Comparison of ENCODE assay signal across 17 mouse cellular contexts in the genomic region with DNA sequence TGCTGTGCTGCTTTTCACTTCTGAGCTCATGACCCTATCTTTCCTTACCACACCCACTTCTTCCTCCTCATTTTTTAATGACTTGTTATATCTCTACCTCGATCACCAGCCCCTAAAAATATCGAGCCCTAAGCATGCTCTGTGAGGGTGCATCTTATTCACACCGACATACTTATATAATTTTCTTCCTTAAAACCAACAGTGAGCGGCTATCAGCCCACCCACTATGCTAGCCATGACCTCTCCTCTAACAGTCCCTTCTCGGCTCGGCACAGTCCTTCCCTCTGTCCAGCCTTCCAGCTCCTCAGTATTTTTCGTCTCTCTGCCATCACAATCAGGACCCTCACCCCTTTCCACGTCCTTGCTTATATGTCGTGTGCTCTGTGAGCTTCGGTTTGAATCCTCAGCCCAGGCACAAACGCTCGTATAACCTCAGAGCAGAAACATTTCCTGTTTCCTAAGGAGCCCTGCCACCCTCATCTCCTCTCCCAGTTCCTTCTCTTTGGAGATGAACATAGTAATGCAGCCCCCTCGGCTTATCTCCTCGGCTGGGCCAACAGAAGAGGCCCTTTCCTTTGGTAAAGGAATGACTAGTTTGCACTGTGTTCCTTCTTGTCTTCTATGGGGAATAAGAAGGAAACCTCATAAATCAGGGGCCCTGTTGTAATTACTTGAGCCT.
DNase-seq lines count a peak whose midpoint lies in the region; ATAC-seq and TF ChIP-seq lines count a peak whose summit lies in the region.
"Had no signal": no experiment of that assay in that cellular context is flagged by ENCODE, and none has a peak within 500 bp of the region (broad histone marks: within the 10 kb centered on the region; RNA-seq: fewer than 3 reads in every experiment).

No protein-coding gene starts in this region.

- no peaks in the 10 kb centered on the region for H3K36me3 ChIP-seq in heart, embryonic 13.5 days
- no peaks in the 10 kb centered on the region for H3K36me3 ChIP-seq in liver, embryonic 13.5 days
- H3K36me3 ChIP-seq: forebrain, embryonic 15.5 days; midbrain, embryonic 12.5 days; neural tube, embryonic 12.5 days had no signal

- H3K27ac ChIP-seq in heart, embryonic 13.5 days (replicated peaks), result peak overlapping the region; percentile 44
- H3K27ac ChIP-seq in layer of hippocampus, adult 2 months, result peak overlapping the region; percentile 89
- no peak overlapping the region; the same call in 1 of the 2 replicates for H3K27ac ChIP-seq in liver, embryonic 13.5 days
- H3K27ac ChIP-seq: hindbrain, postnatal 0 days; liver, embryonic 14.5 days; midbrain, embryonic 12.5 days; neural tube, embryonic 12.5 days; stomach, postnatal 0 days had no signal

- H3K27me3 ChIP-seq in heart, embryonic 13.5 days (replicated peaks), result peaks cover 26% of the 10 kb centered on the region
- no peaks in the 10 kb centered on the region for H3K27me3 ChIP-seq in liver, embryonic 13.5 days
- H3K27me3 ChIP-seq: forebrain, embryonic 15.5 days; midbrain, embryonic 12.5 days; neural tube, embryonic 12.5 days had no signal

- no peak for ATAC-seq in heart, embryonic 13.5 days (ENCODE audit: extremely low read depth, insufficient number of reproducible peaks, low FRiP score, low TSS enrichment)
- peak; percentile 49 to 56; a peak in 3 of 4 replicates for ATAC-seq in hematopoietic stem cell, adult 5-6 weeks (replicated peaks in 1 of 2; ENCODE audit: insufficient read depth in 1 of 2, low FRiP score in 2 of 2, low TSS enrichment in 1 of 2, low read depth in 1 of 2, poor library complexity in 2 of 2, severe bottlenecking in 2 of 2)
- ATAC-seq in liver, embryonic 13.5 days (ENCODE audit: low read depth), result no peak
- ATAC-seq: activated CD4-positive, CD25-positive, alpha-beta regulatory T cell, adult 4 months; CD4-positive, CD25-positive, alpha-beta regulatory T cell, adult 4 months; hindbrain, postnatal 0 days had no signal

- no peak for DNase-seq in heart, adult 9 months (ENCODE audit: low spot score in 2 of 2)
- DNase-seq in layer of hippocampus, adult 2 months (ENCODE audit: low spot score in 2 of 2), result no peak
- DNase-seq in layer of hippocampus, postnatal 14 days (ENCODE audit: low spot score in 2 of 2), result no peak
- no peak for DNase-seq in liver, embryonic 13.5 days
- DNase-seq in cerebellum, adult 8-10 months, result no peak
- DNase-seq: cerebellum, adult 9-10 months; thymus, postnatal 4 days had no signal

- peak overlapping the region; percentile 23 for H3K4me2 ChIP-seq in heart, embryonic 13.5 days
- H3K4me2 ChIP-seq in liver, embryonic 13.5 days, result peak overlapping the region; percentile 11; the same call in 1 of the 2 replicates
- H3K4me2 ChIP-seq: forebrain, embryonic 15.5 days; midbrain, embryonic 12.5 days; neural tube, embryonic 12.5 days had no signal

- H3K4me3 ChIP-seq in heart, embryonic 13.5 days, result no peak overlapping the region
- no peak overlapping the region for H3K4me3 ChIP-seq in layer of hippocampus, adult 2 months
- H3K4me3 ChIP-seq in liver, embryonic 13.5 days (replicated peaks), result no peak overlapping the region
- H3K4me3 ChIP-seq: forebrain, embryonic 15.5 days; midbrain, embryonic 12.5 days; neural tube, embryonic 12.5 days had no signal

- no peaks in the 10 kb centered on the region for H3K9me3 ChIP-seq in heart, embryonic 13.5 days
- H3K9me3 ChIP-seq in liver, embryonic 13.5 days (replicated peaks), result no peaks in the 10 kb centered on the region
- H3K9me3 ChIP-seq: forebrain, embryonic 15.5 days; midbrain, embryonic 12.5 days; neural tube, embryonic 12.5 days had no signal

- 30% methylated on average over 14 of the region's 14 CpGs for WGBS in heart, embryonic 13.5 days
- 11% methylated on average over 14 of the region's 14 CpGs for WGBS in liver, embryonic 13.5 days (ENCODE audit: insufficient replicate concordance)

- no peak overlapping the region for H3K9ac ChIP-seq in heart, embryonic 13.5 days
- H3K9ac ChIP-seq in liver, embryonic 13.5 days, result no peak overlapping the region
- H3K9ac ChIP-seq: forebrain, embryonic 15.5 days; liver, embryonic 14.5 days; midbrain, embryonic 12.5 days; neural tube, embryonic 12.5 days had no signal

- TF ChIP-seq CTCF in layer of hippocampus, adult 2 months (conservative IDR thresholded peaks at IDR 0.05), result no peak

- H3K4me1 ChIP-seq in heart, embryonic 13.5 days, result peaks cover 24% of the 10 kb centered on the region
- peaks cover 24% of the 10 kb centered on the region for H3K4me1 ChIP-seq in liver, embryonic 13.5 days (replicated peaks)

Comparison
In these comparisons a context has a peak if more than half of its experiments do, and no peak if none do; other contexts are left out.
1. ATAC-seq: peak in hematopoietic stem cell, adult 5-6 weeks (2 of 2); none in heart, embryonic 13.5 days (single experiment) and liver, embryonic 13.5 days (single experiment).